Mouse (Mus musculus): Measurements from ENCODE around the gene Tmem267.
"Not testable (repeated sequence)": the region's sequence is repeated elsewhere in the genome, so short reads cannot be mapped to it uniquely, and the experiment has no call there.

DNA sequence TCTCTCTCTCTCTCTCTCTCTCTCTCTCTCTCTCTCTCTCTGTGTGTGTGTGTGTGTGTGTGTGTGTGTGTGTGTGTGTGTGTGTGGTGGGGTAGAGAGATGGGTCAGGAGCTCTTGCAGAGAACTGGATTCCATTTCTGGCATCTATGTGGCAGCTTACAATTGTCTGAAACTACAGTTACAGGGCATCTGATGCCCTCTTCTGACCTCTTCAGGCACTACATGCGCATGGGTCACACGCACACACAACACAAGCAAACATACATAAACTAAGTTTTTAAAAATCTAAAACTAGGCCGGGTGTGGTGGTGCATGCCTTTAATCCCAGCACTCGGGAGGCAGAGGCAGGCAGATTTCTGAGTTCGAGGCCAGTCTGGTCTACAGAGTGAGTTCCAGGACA lies 138.1 kb downstream of the Tmem267 start:
- not testable (repeated sequence) for TF ChIP-seq TAL1, GATA1 (IDR thresholded peaks at IDR 0.05; ENCODE audit: low read length)
